Mouse (Mus musculus): Measurements from ENCODE around the gene Nrxn3. TPM values are rescaled to one million over a fixed set of nuclear protein-coding genes. Genes with fewer than 3 reads are reported as not detected.

Gene Nrxn3
- polyA plus RNA-seq, 1 experiment from 2014 or later, result 1.0 TPM

GRCm38 (mm10) chr12:89867124-89867523 lies 1144.4 kb downstream of the Nrxn3 start:
- Histone ChIP-seq H3K27me3 (no peaks in the 10 kb centered on the region), H3K9ac (no peak overlapping the region), H3K36me3 (no peaks in the 10 kb centered on the region), H3K9me3 (no peaks in the 10 kb centered on the region), H3K27ac (no peak overlapping the region), H3K4me3 (no peak overlapping the region), H3K4me2 (replicated peaks) (no peak overlapping the region), H3K4me1 (no peaks in the 10 kb centered on the region)
- no peak for ATAC-seq (ENCODE audit: low FRiP score, low read depth)

GRCm38 (mm10) chr12:89882617-89883370 lies 1160.1 kb downstream of the Nrxn3 start:
- 77% methylated on average over 8 of the region's 8 CpGs for WGBS

GRCm38 (mm10) chr12:89884576-89884975 lies 1161.9 kb downstream of the Nrxn3 start:
- H3K27ac ChIP-seq, result no peak overlapping the region
- H3K9ac ChIP-seq, result no peak overlapping the region
- no peaks in the 10 kb centered on the region for H3K4me1 ChIP-seq
- H3K4me3 ChIP-seq, result no peak overlapping the region
- no peaks in the 10 kb centered on the region for H3K9me3 ChIP-seq
- no peak for ATAC-seq (ENCODE audit: low FRiP score, low read depth)
- 94% methylated on average over 1 of the region's 1 CpGs for WGBS
- no peaks in the 10 kb centered on the region for H3K36me3 ChIP-seq
- H3K27me3 ChIP-seq, result no peaks in the 10 kb centered on the region
- no peak overlapping the region for H3K4me2 ChIP-seq (replicated peaks)

More at GRCm38 (mm10) chr12:89882617-89883370, 1160.1 kb downstream of the Nrxn3 start:
- H3K36me3 ChIP-seq, result no peaks in the 10 kb centered on the region
- H3K27ac ChIP-seq, result no peak overlapping the region
- no peak for ATAC-seq (ENCODE audit: low FRiP score, low read depth)
- no peaks in the 10 kb centered on the region for H3K4me1 ChIP-seq
- H3K9me3 ChIP-seq, result no peaks in the 10 kb centered on the region
- H3K4me3 ChIP-seq, result no peak overlapping the region
- H3K4me2 ChIP-seq (replicated peaks), result no peak overlapping the region
- H3K27me3 ChIP-seq, result no peaks in the 10 kb centered on the region
- no peak overlapping the region for H3K9ac ChIP-seq

GRCm38 (mm10) chr12:89888647-89889046 lies 1166.0 kb downstream of the Nrxn3 start:
- Histone ChIP-seq H3K27me3 (no peaks in the 10 kb centered on the region), H3K9me3 (no peaks in the 10 kb centered on the region), H3K27ac (no peak overlapping the region), H3K9ac (no peak overlapping the region), H3K4me3 (no peak overlapping the region), H3K4me2 (replicated peaks) (no peak overlapping the region), H3K36me3 (no peaks in the 10 kb centered on the region), H3K4me1 (no peaks in the 10 kb centered on the region)
- WGBS, result 80% methylated on average over 3 of the region's 3 CpGs
- ATAC-seq (ENCODE audit: low FRiP score, low read depth), result no peak

- Histone ChIP-seq H3K4me2 (replicated peaks) (no peak overlapping the region), H3K9me3 (no peaks in the 10 kb centered on the region), H3K36me3 (no peaks in the 10 kb centered on the region), H3K27ac (no peak overlapping the region), H3K4me3 (no peak overlapping the region), H3K27me3 (no peaks in the 10 kb centered on the region), H3K4me1 (no peaks in the 10 kb centered on the region), H3K9ac (no peak overlapping the region)
- 63% methylated on average over 2 of the region's 2 CpGs for WGBS
- no peak for ATAC-seq (ENCODE audit: low FRiP score, low read depth)
These were observed 1174.2 kb downstream of the Nrxn3 start for GRCm38 (mm10) chr12:89896901-89897300.

GRCm38 (mm10) chr12:89909578-89909977 lies 1186.9 kb downstream of the Nrxn3 start:
- Histone ChIP-seq H3K27me3 (no peaks in the 10 kb centered on the region), H3K9ac (no peak overlapping the region), H3K27ac (no peak overlapping the region), H3K4me1 (no peaks in the 10 kb centered on the region), H3K36me3 (no peaks in the 10 kb centered on the region), H3K4me3 (no peak overlapping the region), H3K4me2 (replicated peaks) (no peak overlapping the region), H3K9me3 (no peaks in the 10 kb centered on the region)
- ATAC-seq (ENCODE audit: low FRiP score, low read depth), result no peak
- 50% methylated on average over 3 of the region's 3 CpGs for WGBS

GRCm38 (mm10) chr12:89918138-89918829 lies 1195.6 kb downstream of the Nrxn3 start:
- 67% methylated on average over 8 of the region's 8 CpGs for WGBS
- H3K9ac ChIP-seq, result no peak overlapping the region
- no peak for ATAC-seq (ENCODE audit: low FRiP score, low read depth)

GRCm38 (mm10) chr12:89932338-89932737 lies 1209.7 kb downstream of the Nrxn3 start:
- ATAC-seq (ENCODE audit: low FRiP score, low read depth), result no peak
- Histone ChIP-seq H3K27ac (no peak overlapping the region), H3K4me2 (replicated peaks) (no peak overlapping the region), H3K9ac (no peak overlapping the region), H3K9me3 (no peaks in the 10 kb centered on the region), H3K27me3 (no peaks in the 10 kb centered on the region), H3K36me3 (no peaks in the 10 kb centered on the region), H3K4me3 (no peak overlapping the region), H3K4me1 (no peaks in the 10 kb centered on the region)
- 87% methylated on average over 1 of the region's 1 CpGs for WGBS

More at GRCm38 (mm10) chr12:89918138-89918829, 1195.6 kb downstream of the Nrxn3 start:
- Histone ChIP-seq H3K4me1 (peaks cover 5% of the 10 kb centered on the region), H3K9me3 (no peaks in the 10 kb centered on the region), H3K27me3 (no peaks in the 10 kb centered on the region), H3K4me3 (no peak overlapping the region), H3K4me2 (replicated peaks) (no peak overlapping the region), H3K27ac (no peak overlapping the region), H3K36me3 (no peaks in the 10 kb centered on the region)

- no peak for ATAC-seq (ENCODE audit: low FRiP score, low read depth)
- WGBS, result 70% methylated on average over 5 of the region's 5 CpGs
- Histone ChIP-seq H3K27me3 (no peaks in the 10 kb centered on the region), H3K9me3 (no peaks in the 10 kb centered on the region), H3K4me2 (replicated peaks) (no peak overlapping the region), H3K36me3 (no peaks in the 10 kb centered on the region), H3K4me3 (no peak overlapping the region), H3K9ac (no peak overlapping the region), H3K4me1 (no peaks in the 10 kb centered on the region), H3K27ac (no peak overlapping the region)
These were observed 1211.0 kb downstream of the Nrxn3 start for GRCm38 (mm10) chr12:89933630-89934029.

GRCm38 (mm10) chr12:89940746-89941145 lies 1218.1 kb downstream of the Nrxn3 start:
- no peak overlapping the region for H3K27ac ChIP-seq
- H3K4me1 ChIP-seq, result no peaks in the 10 kb centered on the region
- no peaks in the 10 kb centered on the region for H3K36me3 ChIP-seq
- 88% methylated on average over 2 of the region's 2 CpGs for WGBS
- ATAC-seq (ENCODE audit: low FRiP score, low read depth), result no peak
- H3K9ac ChIP-seq, result no peak overlapping the region
- no peaks in the 10 kb centered on the region for H3K9me3 ChIP-seq
- no peak overlapping the region for H3K4me2 ChIP-seq (replicated peaks)
- no peak overlapping the region for H3K4me3 ChIP-seq
- H3K27me3 ChIP-seq, result no peaks in the 10 kb centered on the region

GRCm38 (mm10) chr12:89945911-89946502 lies 1223.3 kb downstream of the Nrxn3 start:
- no peak overlapping the region for H3K27ac ChIP-seq
- H3K27me3 ChIP-seq, result no peaks in the 10 kb centered on the region
- H3K9me3 ChIP-seq, result no peaks in the 10 kb centered on the region
- no peak overlapping the region for H3K4me2 ChIP-seq (replicated peaks)
- no peak for ATAC-seq (ENCODE audit: low FRiP score, low read depth)
- H3K4me3 ChIP-seq, result no peak overlapping the region
- H3K4me1 ChIP-seq, result no peaks in the 10 kb centered on the region
- no peak overlapping the region for H3K9ac ChIP-seq
- 78% methylated on average over 2 of the region's 2 CpGs for WGBS
- no peaks in the 10 kb centered on the region for H3K36me3 ChIP-seq

- 30% methylated on average over 5 of the region's 5 CpGs for WGBS
- Histone ChIP-seq H3K4me3 (no peak overlapping the region), H3K9me3 (no peaks in the 10 kb centered on the region), H3K4me2 (replicated peaks) (no peak overlapping the region), H3K4me1 (no peaks in the 10 kb centered on the region), H3K9ac (no peak overlapping the region), H3K36me3 (no peaks in the 10 kb centered on the region), H3K27ac (no peak overlapping the region), H3K27me3 (no peaks in the 10 kb centered on the region)
- ATAC-seq (ENCODE audit: low FRiP score, low read depth), result no peak
These were observed 1223.8 kb downstream of the Nrxn3 start for GRCm38 (mm10) chr12:89946522-89946921.
